10 mouse cellular contexts compared by ENCODE assay signal in genomic region chr5:110244091-110244490, GRCm38 (mm10).
"Had no signal": no experiment of that assay in that cellular context is flagged by ENCODE, and none has a peak within 500 bp of the region (broad histone marks: within the 10 kb centered on the region; RNA-seq: fewer than 3 reads in every experiment).

No protein-coding gene starts in this region.

- DNase-seq: liver, embryonic 13.5 days; liver, postnatal 0 days; lung, adult 2 months; lung, postnatal 14 days; lung, postnatal 36 days; midbrain, embryonic 14.5 days; right cerebral cortex, postnatal 14 days; thymus, adult 2 months; thymus, postnatal 25 days; thymus, postnatal 4 days had no signal
